Mouse (Mus musculus) brown adipose tissue, adult 24 weeks (tissue): ENCODE measurements at regions not wholly inside any gene's neighbourhood (a gene's known extent, or its start where the extent isn't known, plus 50 kb on each side); places are given as distances from the start of the nearest gene placed in this dataset.

ENCODE experiments used
- H3K27ac ChIP-seq: fragments of 200-500 bp; replicated peaks from 2 replicates; pipeline ENCODE4 v1.5.1; 2012; ENCODE audit warnings: low read depth, mild to moderate bottlenecking, low read length
- H3K4me1 ChIP-seq: fragments of 200-500 bp; 2 replicates; pipeline ENCODE4 v1.6.1; 2012; ENCODE audit warnings: low read length, mixed read lengths; ENCODE audit not compliant: control insufficient read depth, insufficient read depth, insufficient read length
- H3K4me3 ChIP-seq: fragments of 200-500 bp; 2 replicates; pipeline ENCODE4 v1.5.1; 2012; ENCODE audit warnings: low read depth, mild to moderate bottlenecking, low read length, moderate library complexity; ENCODE audit not compliant: insufficient read depth

GRCm38 (mm10) chr11:31759868-31760765 is 88.4 kb upstream of the Bod1 start:
- peaks cover 15% of the 10 kb centered on the region for H3K4me1 ChIP-seq
- no peak overlapping the region; the same call in 1 of the 2 replicates for H3K27ac ChIP-seq
- H3K4me3 ChIP-seq = no peak overlapping the region

- Histone ChIP-seq H3K4me1 (peaks cover 15% of the 10 kb centered on the region), H3K4me3 (no peak overlapping the region), H3K27ac (no peak overlapping the region)
These were observed 92.2 kb upstream of the Bod1 start for GRCm38 (mm10) chr11:31763856-31764255.

- Histone ChIP-seq H3K4me1 (peaks cover 4% of the 10 kb centered on the region; the same call in 1 of the 2 replicates), H3K4me3 (no peak overlapping the region), H3K27ac (no peak overlapping the region)
These were observed 94.6 kb upstream of the Bod1 start for GRCm38 (mm10) chr11:31766296-31766695.

- H3K27ac ChIP-seq = no peak overlapping the region
- H3K4me1 ChIP-seq = peaks cover 4% of the 10 kb centered on the region; the same call in 1 of the 2 replicates
- no peak overlapping the region for H3K4me3 ChIP-seq
These were observed 96.2 kb upstream of the Bod1 start for GRCm38 (mm10) chr11:31767727-31768495.

- Histone ChIP-seq H3K4me1 (no peaks in the 10 kb centered on the region), H3K27ac (no peak overlapping the region), H3K4me3 (no peak overlapping the region)
These were observed 98.3 kb upstream of the Bod1 start for GRCm38 (mm10) chr11:31769804-31770654.

GRCm38 (mm10) chr11:31770881-31771280 is 99.2 kb upstream of the Bod1 start:
- H3K4me1 ChIP-seq = no peaks in the 10 kb centered on the region
- no peak overlapping the region for H3K27ac ChIP-seq
- no peak overlapping the region for H3K4me3 ChIP-seq

GRCm38 (mm10) chr11:31771491-31772439 is 100.1 kb upstream of the Bod1 start:
- Histone ChIP-seq H3K27ac (no peak overlapping the region), H3K4me3 (no peak overlapping the region), H3K4me1 (no peaks in the 10 kb centered on the region)

GRCm38 (mm10) chr11:31777531-31777930 is 94.5 kb upstream of the Cpeb4 start:
- H3K4me1 ChIP-seq = no peaks in the 10 kb centered on the region
- H3K4me3 ChIP-seq = no peak overlapping the region
- H3K27ac ChIP-seq = no peak overlapping the region

- H3K4me1 ChIP-seq = no peaks in the 10 kb centered on the region
- H3K4me3 ChIP-seq = no peak overlapping the region
- H3K27ac ChIP-seq = no peak overlapping the region
These were observed 93.2 kb upstream of the Cpeb4 start for GRCm38 (mm10) chr11:31778766-31779165.

GRCm38 (mm10) chr11:31779267-31779666 is 92.7 kb upstream of the Cpeb4 start:
- Histone ChIP-seq H3K4me3 (no peak overlapping the region), H3K4me1 (no peaks in the 10 kb centered on the region), H3K27ac (no peak overlapping the region)

- H3K27ac ChIP-seq = no peak overlapping the region
These were observed 91.0 kb upstream of the Cpeb4 start for GRCm38 (mm10) chr11:31780969-31781368.

GRCm38 (mm10) chr11:31781605-31782004 is 90.4 kb upstream of the Cpeb4 start:
- Histone ChIP-seq H3K4me1 (no peaks in the 10 kb centered on the region), H3K4me3 (no peak overlapping the region), H3K27ac (no peak overlapping the region)

More at GRCm38 (mm10) chr11:31780969-31781368, 91.0 kb upstream of the Cpeb4 start:
- Histone ChIP-seq H3K4me1 (no peaks in the 10 kb centered on the region), H3K4me3 (no peak overlapping the region)

GRCm38 (mm10) chr11:31783506-31784063 is 88.4 kb upstream of the Cpeb4 start:
- Histone ChIP-seq H3K27ac (no peak overlapping the region), H3K4me3 (no peak overlapping the region)

More at GRCm38 (mm10) chr11:31783506-31784063, 88.4 kb upstream of the Cpeb4 start:
- no peaks in the 10 kb centered on the region for H3K4me1 ChIP-seq
